Mouse (Mus musculus) stomach, embryonic 14.5 days (tissue): ENCODE results near the gene Car11. TPM values are rescaled to one million over a fixed set of nuclear protein-coding genes. Genes with fewer than 3 reads are reported as not detected.
A peak's percentile ranks its signal among the peaks of the same experiment; 100 is the strongest.

Experiments used
- ATAC-seq: fragments of 200-750 bp; cut with Nextera tagmentation; 2 replicates; pipeline ENCODE4 v1.8.0; 2017; ENCODE audit warnings: low read depth, moderate TSS enrichment; ENCODE audit not compliant: insufficient number of reproducible peaks, insufficient read depth, low FRiP score
- H3K27ac ChIP-seq: fragments of 300-500 bp; sonication (generic); 2 replicates; pipeline ENCODE4 v1.5.1; 2014; ENCODE audit warnings: mild to moderate bottlenecking, low read length, moderate library complexity, mixed read lengths
- H3K27me3 ChIP-seq: fragments of 300-500 bp; sonication (generic); 2 replicates; pipeline ENCODE4 v1.6.1; 2014; ENCODE audit warnings: low read length, control low read depth, mixed read lengths; ENCODE audit not compliant: control insufficient read depth, insufficient read depth
- H3K36me3 ChIP-seq: fragments of 300-500 bp; sonication (generic); 2 replicates; pipeline ENCODE4 v1.6.1; 2014; ENCODE audit warnings: mild to moderate bottlenecking, control low read depth, low read length, moderate library complexity, mixed read lengths; ENCODE audit not compliant: control insufficient read depth, insufficient read depth
- H3K4me1 ChIP-seq: fragments of 300-500 bp; sonication (generic); 2 replicates; pipeline ENCODE4 v1.6.1; 2014; ENCODE audit warnings: low read length, control low read depth, mixed read lengths; ENCODE audit not compliant: control insufficient read depth, insufficient read depth
- H3K4me2 ChIP-seq: fragments of 300-500 bp; sonication (generic); replicated peaks from 2 replicates; pipeline ENCODE4 v1.6.1; 2014; ENCODE audit warnings: low read depth, low read length, control low read depth
- H3K4me3 ChIP-seq: fragments of 300-500 bp; sonication (generic); 2 replicates; pipeline ENCODE4 v1.5.1; 2014; ENCODE audit warnings: low read depth, low read length, control low read depth
- H3K9ac ChIP-seq: fragments of 300-500 bp; sonication (generic); replicated peaks from 2 replicates; pipeline ENCODE4 v1.6.1; 2014; ENCODE audit warnings: low read depth, mild to moderate bottlenecking, control low read depth, low read length, moderate library complexity, mixed read lengths
- H3K9me3 ChIP-seq: fragments of 300-500 bp; sonication (generic); 2 replicates; pipeline ENCODE4 v1.6.1; 2016; ENCODE audit warnings: low read depth, low read length, control low read depth; ENCODE audit not compliant: control insufficient read depth
- WGBS: fragments of 180-500 bp; shearing (Covaris S2); extraction: QIAGEN DNeasy Blood & Tissue Kit; methylation state at CpG from one replicate; pipeline ENCODE4 v1.1.7; 2014; 5-methylcytosine and 5-hydroxymethylcytosine counted together
- polyA plus RNA-seq: library from polyadenylated mRNA; unstranded; fragments of >200 nt; fragmentation: Nextera tagmentation; extraction: Ambion mirVana; gene quantifications from 2 replicates; pipeline ENCODE4 v1.2.1, GENCODE M21; 2014

Gene Car11
- polyA plus RNA-seq, 1 experiment from 2014 or later, result 11.4 TPM

DNA sequence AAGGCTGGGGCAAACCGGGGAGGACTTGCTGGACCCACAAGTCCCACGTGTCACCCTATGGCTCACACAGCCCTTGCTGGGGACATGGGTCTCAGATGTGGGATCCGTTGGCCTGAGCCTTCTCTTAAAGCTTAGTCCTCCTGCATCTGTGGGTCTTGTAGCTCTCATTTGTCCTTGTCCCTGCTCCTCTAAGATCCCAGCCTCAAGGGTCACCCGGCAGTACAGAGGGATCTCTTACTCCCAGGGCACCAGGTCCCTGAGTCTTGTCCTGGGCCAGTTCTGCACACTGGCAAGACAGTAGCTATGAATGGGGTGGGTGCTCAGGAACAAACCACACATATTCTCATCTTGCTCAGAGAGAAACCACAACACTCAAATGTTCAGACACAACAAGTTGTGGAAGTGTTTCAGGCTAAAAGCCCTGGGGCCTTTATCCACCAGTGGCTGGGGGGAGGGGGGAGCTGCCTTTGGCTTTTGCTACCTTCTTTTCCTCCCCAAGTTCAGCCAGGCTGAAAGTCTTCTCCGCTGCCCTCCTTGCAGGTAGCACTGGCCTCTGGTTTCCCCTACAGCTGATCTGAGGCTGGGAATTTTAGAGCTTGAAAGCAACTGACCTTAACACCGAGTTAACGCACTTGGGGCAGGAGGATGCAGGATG lies 16.1 kb upstream of the Car11 start, which contains the start of gene Ntn5:
Gene Ntn5 (plus strand): TSS at position 627 of the 655 bp plus-strand sequence.
- H3K27me3 ChIP-seq, result no peaks in the 10 kb centered on the region
- H3K4me2 ChIP-seq, result no peak within 1 kb of the TSS
- no peaks in the 10 kb centered on the region for H3K36me3 ChIP-seq
- H3K4me1 ChIP-seq, result peaks cover 28% of the 10 kb centered on the region
- no peak within 1 kb of the TSS for H3K9ac ChIP-seq
- ATAC-seq, result no peak
- no peaks in the 10 kb centered on the region for H3K9me3 ChIP-seq
- H3K27ac ChIP-seq, result no peak within 1 kb of the TSS; the same call in 1 of the 2 replicates
- H3K4me3 ChIP-seq, result no peak within 1 kb of the TSS
- WGBS, result 68% methylated on average over 7 of the region's 7 CpGs

DNA sequence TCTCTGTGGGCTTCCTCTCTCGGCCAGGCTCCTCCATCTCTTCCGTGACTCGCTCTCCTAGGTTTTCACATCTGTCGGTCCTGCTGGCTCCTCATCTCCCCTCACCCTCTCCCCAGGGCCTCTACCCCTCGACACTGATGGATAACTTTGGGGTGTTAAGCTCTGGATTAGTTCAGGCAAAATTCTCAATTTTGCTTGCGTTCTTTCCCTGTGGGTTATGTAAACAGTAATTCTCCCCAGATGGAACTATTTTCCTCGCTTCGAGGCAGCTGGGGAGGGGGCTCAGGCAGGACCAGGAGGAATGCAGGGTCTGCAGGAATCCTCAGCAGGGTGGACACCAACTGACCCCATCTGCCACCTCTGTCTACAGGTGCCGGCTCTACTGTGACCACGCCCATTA lies 13.8 kb upstream of the Car11 start:
- Histone ChIP-seq H3K27ac (peak overlapping the region; percentile 40; the same call in 1 of the 2 replicates), H3K9me3 (no peaks in the 10 kb centered on the region), H3K27me3 (no peaks in the 10 kb centered on the region), H3K36me3 (no peaks in the 10 kb centered on the region), H3K9ac (no peak overlapping the region), H3K4me3 (no peak overlapping the region), H3K4me2 (no peak overlapping the region; the same call in 1 of the 2 replicates), H3K4me1 (peaks cover 28% of the 10 kb centered on the region)
- ATAC-seq, result no peak
- 15% methylated on average over 10 of the region's 10 CpGs for WGBS

DNA sequence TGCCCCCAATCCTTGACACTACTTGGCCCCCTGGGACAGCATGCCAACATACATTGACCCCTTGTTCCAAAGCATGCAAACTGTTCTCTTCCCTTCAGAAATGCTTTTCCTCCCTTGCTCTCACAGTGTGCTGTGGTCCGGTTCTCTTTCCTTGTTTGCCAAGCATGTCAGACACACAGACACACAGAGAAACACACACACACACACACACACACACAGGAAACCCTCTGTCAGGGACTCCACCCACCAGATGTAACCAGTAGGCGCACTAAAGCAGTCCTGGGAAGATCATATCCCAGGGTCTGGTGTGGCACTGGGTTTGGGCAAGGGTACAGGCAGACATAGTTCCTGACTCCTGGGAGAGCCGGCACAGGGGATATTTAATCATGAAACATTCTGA lies 12.8 kb upstream of the Car11 start:
- Histone ChIP-seq H3K4me3 (no peak overlapping the region), H3K9me3 (no peaks in the 10 kb centered on the region), H3K27me3 (no peaks in the 10 kb centered on the region), H3K27ac (no peak overlapping the region), H3K4me2 (no peak overlapping the region), H3K36me3 (no peaks in the 10 kb centered on the region), H3K4me1 (peaks cover 28% of the 10 kb centered on the region), H3K9ac (no peak overlapping the region)
- ATAC-seq, result no peak
- 65% methylated on average over 3 of the region's 3 CpGs for WGBS

DNA sequence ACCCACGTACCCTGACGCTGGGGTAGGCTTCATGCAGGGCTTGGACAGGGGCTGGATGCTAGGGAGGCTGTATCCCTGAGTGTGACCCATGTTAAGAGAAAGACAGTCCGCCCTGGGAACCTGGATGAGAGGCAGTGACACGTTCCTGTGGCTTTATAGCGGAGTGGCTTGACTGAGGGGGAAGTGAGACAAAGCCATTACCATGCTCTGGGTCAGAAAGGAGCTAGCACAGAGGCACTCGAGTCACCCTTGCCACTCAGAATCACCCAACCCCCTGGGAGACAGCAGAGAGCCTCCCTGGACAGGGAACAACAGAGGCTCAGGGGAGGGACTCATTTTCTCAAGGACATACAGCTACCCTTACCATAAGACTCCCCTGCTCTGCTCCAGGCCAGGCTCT lies 10.5 kb upstream of the Car11 start:
- H3K4me2 ChIP-seq, result no peak overlapping the region
- H3K9me3 ChIP-seq, result no peaks in the 10 kb centered on the region
- H3K36me3 ChIP-seq, result no peaks in the 10 kb centered on the region
- no peak overlapping the region for H3K9ac ChIP-seq
- no peak for ATAC-seq
- peaks cover 22% of the 10 kb centered on the region for H3K4me1 ChIP-seq
- H3K27ac ChIP-seq, result no peak overlapping the region
- WGBS, result 69% methylated on average over 6 of the region's 6 CpGs
- H3K4me3 ChIP-seq, result no peak overlapping the region
- no peaks in the 10 kb centered on the region for H3K27me3 ChIP-seq

DNA sequence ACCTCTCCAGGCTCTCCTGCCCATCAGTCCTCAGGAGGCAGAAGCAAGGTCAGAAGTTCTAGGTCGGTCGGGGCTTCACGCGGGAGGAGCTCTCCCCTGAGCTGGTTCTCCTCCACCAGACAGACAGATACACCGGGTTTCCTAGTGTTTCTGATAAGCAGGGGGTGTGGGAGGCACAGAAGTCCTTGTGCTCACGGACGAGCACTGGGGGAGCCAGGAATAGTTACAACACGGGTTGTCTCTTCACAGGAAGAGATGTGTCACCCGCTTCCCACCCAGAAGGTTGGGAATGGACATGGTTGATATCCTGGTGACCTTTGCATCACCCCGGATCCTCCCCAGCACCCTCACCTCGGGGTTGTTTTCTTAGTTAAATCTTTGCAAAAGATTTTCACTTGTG lies 9.8 kb upstream of the Car11 start:
- ATAC-seq, result no peak
- Histone ChIP-seq H3K36me3 (no peaks in the 10 kb centered on the region), H3K4me1 (peaks cover 21% of the 10 kb centered on the region), H3K4me3 (no peak overlapping the region), H3K4me2 (no peak overlapping the region), H3K9ac (no peak overlapping the region), H3K27me3 (no peaks in the 10 kb centered on the region), H3K27ac (no peak overlapping the region), H3K9me3 (no peaks in the 10 kb centered on the region)
- WGBS, result 64% methylated on average over 11 of the region's 11 CpGs

DNA sequence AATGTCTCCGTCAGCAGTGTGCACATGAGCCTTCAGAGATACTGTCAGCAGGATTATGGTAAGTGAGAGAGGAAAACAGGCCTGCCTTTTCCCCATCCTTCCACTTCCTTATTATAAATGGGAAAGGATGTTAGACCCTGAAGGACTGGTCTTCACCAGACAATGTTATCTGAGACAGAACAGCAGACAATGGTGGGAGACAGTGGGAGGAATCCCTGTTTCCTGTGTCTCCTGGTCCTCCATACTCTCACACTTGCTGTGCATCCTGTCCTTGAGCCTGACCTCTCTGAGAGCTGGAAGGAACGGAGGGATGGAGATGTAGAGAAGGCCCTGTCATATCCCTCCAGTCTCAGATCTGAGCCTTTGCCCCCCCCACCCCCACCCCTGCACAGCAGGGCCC lies 7.3 kb upstream of the Car11 start:
- Histone ChIP-seq H3K9ac (no peak overlapping the region), H3K27me3 (no peaks in the 10 kb centered on the region), H3K4me1 (no peaks in the 10 kb centered on the region), H3K4me3 (no peak overlapping the region), H3K27ac (no peak overlapping the region), H3K4me2 (no peak overlapping the region), H3K36me3 (no peaks in the 10 kb centered on the region), H3K9me3 (no peaks in the 10 kb centered on the region)
- 88% methylated on average over 2 of the region's 2 CpGs for WGBS
- ATAC-seq, result no peak

DNA sequence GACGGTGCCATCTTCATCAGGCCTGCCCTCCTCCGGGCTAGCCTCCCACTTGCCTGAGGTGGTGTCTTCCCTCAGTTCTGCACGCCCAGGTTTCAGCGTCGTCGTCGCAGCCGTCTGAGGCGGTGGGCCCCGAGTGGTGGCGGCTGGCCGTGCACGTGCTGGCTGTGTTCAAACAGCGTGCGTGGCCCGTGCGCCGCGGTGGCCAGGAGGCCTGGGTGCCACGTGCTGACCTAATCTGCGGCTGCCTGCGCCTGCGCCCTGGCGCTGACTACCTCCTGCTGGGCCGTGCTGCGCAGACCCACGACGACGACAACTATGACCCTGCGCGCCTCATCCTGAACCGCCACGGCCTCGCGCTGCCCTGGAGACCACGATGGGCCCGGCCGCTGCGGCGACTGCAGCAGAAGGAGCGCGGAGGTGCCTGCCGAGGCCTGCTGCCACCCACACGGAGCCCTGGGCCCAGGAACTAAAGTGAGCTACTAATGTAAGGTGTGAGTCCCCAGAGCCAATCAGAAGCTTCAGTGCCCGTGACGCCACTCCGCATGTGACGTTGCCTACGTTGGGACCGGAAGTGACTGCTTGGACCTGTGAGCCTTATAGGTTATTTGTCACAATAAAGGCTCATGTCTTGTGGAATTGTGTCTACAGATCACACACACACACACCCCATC lies 5.6 kb upstream of the Car11 start, which contains the start of gene Sec1:
Gene Sec1 (minus strand): TSS at position 482 of the 671 bp plus-strand sequence.
- H3K4me2 ChIP-seq, result no peak within 1 kb of the TSS
- ATAC-seq, result no peak
- 89% methylated on average over 50 of the region's 50 CpGs for WGBS
- no peaks in the 10 kb centered on the region for H3K9me3 ChIP-seq
- H3K27ac ChIP-seq, result no peak within 1 kb of the TSS
- 0 out of 2 replicates have a peak, but pooled peaks cover 4% of the 10 kb centered on the region for H3K27me3 ChIP-seq
- no peak within 1 kb of the TSS for H3K4me3 ChIP-seq
- H3K9ac ChIP-seq, result no peak within 1 kb of the TSS
- no peaks in the 10 kb centered on the region for H3K4me1 ChIP-seq
- no peaks in the 10 kb centered on the region for H3K36me3 ChIP-seq

DNA sequence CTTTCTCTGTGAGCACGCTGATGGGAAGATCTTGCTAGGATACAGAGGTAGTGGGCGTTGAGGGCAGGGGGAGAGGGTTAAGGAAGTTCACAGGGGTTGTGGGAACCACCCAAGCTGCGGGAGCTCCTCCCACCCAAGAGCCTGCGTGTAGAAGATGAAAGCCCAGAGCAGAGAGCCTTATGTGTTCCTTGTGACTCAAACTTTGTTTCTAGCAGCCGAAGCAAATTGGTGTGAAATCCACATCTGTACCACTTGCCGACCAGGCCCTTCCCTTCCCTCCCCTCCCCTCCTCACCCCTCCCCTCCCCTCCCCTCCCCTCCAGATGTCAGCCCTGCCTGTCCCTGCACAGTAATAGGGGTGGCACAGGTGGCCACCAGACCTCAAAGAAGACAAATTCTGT lies 4.5 kb upstream of the Car11 start:
- WGBS, result 11% methylated on average over 6 of the region's 6 CpGs
- no peak for ATAC-seq

More for the DNA sequence above, 4.5 kb upstream of the Car11 start:
- H3K4me3 ChIP-seq, result no peak overlapping the region
- 0 out of 2 replicates have a peak, but pooled peaks cover 4% of the 10 kb centered on the region for H3K27me3 ChIP-seq
- H3K4me1 ChIP-seq, result peaks cover 5% of the 10 kb centered on the region; the same call in 1 of the 2 replicates
- no peak overlapping the region for H3K4me2 ChIP-seq
- no peak overlapping the region for H3K27ac ChIP-seq
- H3K9me3 ChIP-seq, result no peaks in the 10 kb centered on the region
- H3K36me3 ChIP-seq, result no peaks in the 10 kb centered on the region
- H3K9ac ChIP-seq, result no peak overlapping the region
